Mouse (Mus musculus) cortical plate, adult 2 months (tissue): Measurements from ENCODE around the gene Fam19a2.

ENCODE experiments used
- CTCF ChIP-seq: fragments of 200-500 bp; IDR thresholded peaks from 2 replicates; pipeline ENCODE4 v1.5.1; 2011; ENCODE audit warnings: mild to moderate bottlenecking, control low read depth, low read length; ENCODE audit not compliant: insufficient read depth; ENCODE audit errors: extremely low read depth
- POLR2A ChIP-seq: fragments of 200-500 bp; IDR thresholded peaks from 2 replicates; pipeline ENCODE4 v1.6.1; 2011; ENCODE audit warnings: mild to moderate bottlenecking, low read length, control low read depth; ENCODE audit not compliant: insufficient read depth; ENCODE audit errors: extremely low read depth

GRCm38 (mm10) chr10:123629248-123629744 lies 365.5 kb downstream of the Fam19a2 start:
- TF ChIP-seq CTCF = no peak
- TF ChIP-seq POLR2A = no peak
